Mouse (Mus musculus): ENCODE results near the gene Nek7. TPM values are rescaled to one million over a fixed set of nuclear protein-coding genes. Genes with fewer than 3 reads are reported as not detected.

The Nek7 gene
- polyA plus RNA-seq, 1 experiment: 1.7 TPM

GRCm38 (mm10) chr1:138538217-138538616 lies 81.7 kb downstream of the Nek7 start:
- Histone ChIP-seq H3K27me3 (ENCODE audit: control insufficient read depth, insufficient read depth, low read length) (no peaks in the 10 kb centered on the region), H3K36me3 (ENCODE audit: control insufficient read depth, insufficient read depth, low read length) (no peaks in the 10 kb centered on the region), H3K27ac (ENCODE audit: control insufficient read depth, insufficient read depth, low read depth, low read length) (no peak overlapping the region), H3K4me1 (ENCODE audit: control insufficient read depth, insufficient read depth, low read length) (no peaks in the 10 kb centered on the region), H3K4me3 (ENCODE audit: control insufficient read depth, low read depth, low read length) (no peak overlapping the region)
- no peak for TF ChIP-seq CTCF (IDR thresholded peaks at IDR 0.05; ENCODE audit: control insufficient read depth, insufficient read depth, insufficient replicate concordance, low read depth, low read length)
- TF ChIP-seq POLR2A (IDR thresholded peaks at IDR 0.05; ENCODE audit: control insufficient read depth, low read depth, low read length): no peak

- no peaks in the 10 kb centered on the region for H3K4me1 ChIP-seq (ENCODE audit: control insufficient read depth, insufficient read depth, low read length)
- no peak overlapping the region for H3K27ac ChIP-seq (ENCODE audit: control insufficient read depth, insufficient read depth, low read depth, low read length)
- no peaks in the 10 kb centered on the region for H3K27me3 ChIP-seq (ENCODE audit: control insufficient read depth, insufficient read depth, low read length)
- no peak for TF ChIP-seq POLR2A (IDR thresholded peaks at IDR 0.05; ENCODE audit: control insufficient read depth, low read depth, low read length)
- no peak for TF ChIP-seq CTCF (IDR thresholded peaks at IDR 0.05; ENCODE audit: control insufficient read depth, insufficient read depth, insufficient replicate concordance, low read depth, low read length)
- no peaks in the 10 kb centered on the region for H3K36me3 ChIP-seq (ENCODE audit: control insufficient read depth, insufficient read depth, low read length)
- H3K4me3 ChIP-seq (ENCODE audit: control insufficient read depth, low read depth, low read length): no peak overlapping the region
Measured at GRCm38 (mm10) chr1:138535758-138536574, 84.0 kb downstream of the Nek7 start.

- no peaks in the 10 kb centered on the region for H3K36me3 ChIP-seq (ENCODE audit: control insufficient read depth, insufficient read depth, low read length)
- no peak overlapping the region for H3K27ac ChIP-seq (ENCODE audit: control insufficient read depth, insufficient read depth, low read depth, low read length)
- H3K4me1 ChIP-seq (ENCODE audit: control insufficient read depth, insufficient read depth, low read length): no peaks in the 10 kb centered on the region
- no peaks in the 10 kb centered on the region for H3K27me3 ChIP-seq (ENCODE audit: control insufficient read depth, insufficient read depth, low read length)
- TF ChIP-seq POLR2A (IDR thresholded peaks at IDR 0.05; ENCODE audit: control insufficient read depth, low read depth, low read length) (no peak), CTCF (IDR thresholded peaks at IDR 0.05; ENCODE audit: control insufficient read depth, insufficient read depth, insufficient replicate concordance, low read depth, low read length) (no peak)
- no peak overlapping the region for H3K4me3 ChIP-seq (ENCODE audit: control insufficient read depth, low read depth, low read length)
Measured at GRCm38 (mm10) chr1:138530604-138531003, 89.3 kb downstream of the Nek7 start.

DNA sequence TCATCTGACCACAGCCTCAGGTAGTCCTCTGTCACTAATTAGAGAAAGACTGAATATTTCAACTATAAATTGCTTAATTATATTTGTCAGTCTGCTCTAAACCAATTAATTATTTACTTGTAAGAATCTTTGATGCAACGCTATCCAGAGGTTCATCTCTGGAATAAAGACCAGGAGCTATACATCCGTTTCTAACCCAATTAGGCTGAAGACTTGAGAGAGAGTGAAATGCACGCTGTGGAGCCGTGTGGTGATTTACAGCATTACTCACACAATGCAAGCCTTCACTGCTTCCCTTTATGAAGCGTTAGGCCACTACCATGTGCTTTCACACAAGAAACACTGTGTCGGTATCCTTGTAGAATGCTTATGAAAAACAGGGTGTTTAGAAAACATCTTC lies 96.0 kb downstream of the Nek7 start:
- no peak overlapping the region for H3K27ac ChIP-seq (ENCODE audit: control insufficient read depth, insufficient read depth, low read depth, low read length)
- TF ChIP-seq POLR2A (IDR thresholded peaks at IDR 0.05; ENCODE audit: control insufficient read depth, low read depth, low read length): no peak
- no peak for TF ChIP-seq CTCF (IDR thresholded peaks at IDR 0.05; ENCODE audit: control insufficient read depth, insufficient read depth, insufficient replicate concordance, low read depth, low read length)

GRCm38 (mm10) chr1:138518235-138518634 lies 101.7 kb downstream of the Nek7 start:
- H3K27me3 ChIP-seq (ENCODE audit: control insufficient read depth, insufficient read depth, low read length): no peaks in the 10 kb centered on the region
- TF ChIP-seq CTCF (IDR thresholded peaks at IDR 0.05; ENCODE audit: control insufficient read depth, insufficient read depth, insufficient replicate concordance, low read depth, low read length): no peak
- H3K36me3 ChIP-seq (ENCODE audit: control insufficient read depth, insufficient read depth, low read length): no peaks in the 10 kb centered on the region
- no peak overlapping the region for H3K27ac ChIP-seq (ENCODE audit: control insufficient read depth, insufficient read depth, low read depth, low read length)
- no peaks in the 10 kb centered on the region for H3K4me1 ChIP-seq (ENCODE audit: control insufficient read depth, insufficient read depth, low read length)
- no peak overlapping the region for H3K4me3 ChIP-seq (ENCODE audit: control insufficient read depth, low read depth, low read length)

More for the DNA sequence above, 96.0 kb downstream of the Nek7 start:
- no peaks in the 10 kb centered on the region for H3K27me3 ChIP-seq (ENCODE audit: control insufficient read depth, insufficient read depth, low read length)
- H3K36me3 ChIP-seq (ENCODE audit: control insufficient read depth, insufficient read depth, low read length): no peaks in the 10 kb centered on the region
- no peak overlapping the region for H3K4me3 ChIP-seq (ENCODE audit: control insufficient read depth, low read depth, low read length)
- no peaks in the 10 kb centered on the region for H3K4me1 ChIP-seq (ENCODE audit: control insufficient read depth, insufficient read depth, low read length)

GRCm38 (mm10) chr1:138517360-138518099 lies 102.4 kb downstream of the Nek7 start:
- H3K27me3 ChIP-seq (ENCODE audit: control insufficient read depth, insufficient read depth, low read length): no peaks in the 10 kb centered on the region
- H3K4me1 ChIP-seq (ENCODE audit: control insufficient read depth, insufficient read depth, low read length): no peaks in the 10 kb centered on the region
- no peak overlapping the region for H3K4me3 ChIP-seq (ENCODE audit: control insufficient read depth, low read depth, low read length)
- no peak overlapping the region for H3K27ac ChIP-seq (ENCODE audit: control insufficient read depth, insufficient read depth, low read depth, low read length)
- no peak for TF ChIP-seq POLR2A (IDR thresholded peaks at IDR 0.05; ENCODE audit: control insufficient read depth, low read depth, low read length)
- TF ChIP-seq CTCF (IDR thresholded peaks at IDR 0.05; ENCODE audit: control insufficient read depth, insufficient read depth, insufficient replicate concordance, low read depth, low read length): no peak
- H3K36me3 ChIP-seq (ENCODE audit: control insufficient read depth, insufficient read depth, low read length): no peaks in the 10 kb centered on the region

DNA sequence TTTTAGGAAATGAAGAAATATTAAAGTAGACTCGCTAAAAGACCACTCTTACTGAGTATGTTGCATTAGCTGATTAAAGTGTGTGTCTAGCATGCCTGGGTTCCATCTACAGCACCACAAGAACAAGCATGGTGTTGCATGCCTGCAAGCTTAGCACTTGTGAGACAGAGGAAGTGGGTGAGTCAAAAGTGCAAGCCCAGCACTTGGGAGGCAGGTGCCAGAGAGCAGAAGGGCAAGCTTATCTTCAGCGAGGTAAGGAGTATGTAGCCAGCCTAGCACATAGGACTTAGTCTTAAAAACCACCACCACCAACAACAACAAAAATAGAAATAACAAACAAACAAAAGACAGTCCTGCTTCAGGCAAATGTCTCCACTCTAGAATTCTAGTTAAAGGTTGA lies 103.0 kb downstream of the Nek7 start:
- H3K4me1 ChIP-seq (ENCODE audit: control insufficient read depth, insufficient read depth, low read length): no peaks in the 10 kb centered on the region
- H3K4me3 ChIP-seq (ENCODE audit: control insufficient read depth, low read depth, low read length): no peak overlapping the region
- TF ChIP-seq CTCF (IDR thresholded peaks at IDR 0.05; ENCODE audit: control insufficient read depth, insufficient read depth, insufficient replicate concordance, low read depth, low read length): no peak
- no peak for TF ChIP-seq POLR2A (IDR thresholded peaks at IDR 0.05; ENCODE audit: control insufficient read depth, low read depth, low read length)
- no peak overlapping the region for H3K27ac ChIP-seq (ENCODE audit: control insufficient read depth, insufficient read depth, low read depth, low read length)
- no peaks in the 10 kb centered on the region for H3K27me3 ChIP-seq (ENCODE audit: control insufficient read depth, insufficient read depth, low read length)
- H3K36me3 ChIP-seq (ENCODE audit: control insufficient read depth, insufficient read depth, low read length): no peaks in the 10 kb centered on the region

All from testis, adult 2 months (tissue).